Mouse (Mus musculus): ENCODE data around the gene Gata5.

The Gata5 gene

DNA sequence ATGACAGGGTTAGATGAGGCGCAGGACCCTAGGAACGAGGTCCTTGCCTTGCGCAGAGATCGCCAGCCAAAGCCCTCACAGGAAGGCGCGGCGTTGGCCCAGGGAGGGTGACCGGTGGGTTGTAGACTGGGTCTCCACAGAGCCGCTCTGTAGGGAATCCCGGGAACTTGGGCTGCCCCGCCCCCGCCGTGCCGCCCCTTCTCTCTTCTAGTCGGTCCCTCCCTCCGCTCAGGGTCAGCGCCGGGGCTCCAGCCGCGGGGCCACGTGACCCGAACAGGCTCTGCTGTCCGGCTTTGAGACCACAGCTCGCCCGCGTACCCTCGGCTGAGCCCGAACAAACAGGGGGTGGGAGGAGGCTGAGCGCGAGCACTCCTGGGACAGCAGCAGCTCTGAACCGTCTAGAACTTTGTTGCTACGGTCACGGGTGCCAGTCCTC, at the start of gene Gata5:
Gata5 (minus strand) TSS at position 149 of the 436 bp plus-strand sequence.
- no peak for DNase-seq

DNA sequence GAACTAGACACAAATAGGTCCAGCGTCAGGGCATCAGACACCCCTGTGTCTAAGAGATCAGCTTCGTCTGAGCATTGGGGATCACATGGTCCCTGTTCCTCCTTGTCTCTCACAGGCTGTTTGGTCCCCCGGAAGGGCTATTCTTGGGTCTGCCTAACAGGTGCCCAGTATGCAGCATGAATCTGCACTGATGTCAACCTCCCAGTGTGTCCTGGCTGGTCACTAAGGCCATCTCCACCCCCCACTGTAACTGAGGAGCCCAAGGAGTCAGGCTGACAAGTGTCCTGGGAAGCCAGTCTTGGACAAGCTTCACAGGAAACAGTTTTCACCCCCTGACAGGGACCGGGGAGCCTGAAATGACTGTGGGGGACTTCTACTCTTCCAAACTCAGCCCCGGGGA, 42.2 kb upstream of the Gata5 start:
- no peak for DNase-seq

DNA sequence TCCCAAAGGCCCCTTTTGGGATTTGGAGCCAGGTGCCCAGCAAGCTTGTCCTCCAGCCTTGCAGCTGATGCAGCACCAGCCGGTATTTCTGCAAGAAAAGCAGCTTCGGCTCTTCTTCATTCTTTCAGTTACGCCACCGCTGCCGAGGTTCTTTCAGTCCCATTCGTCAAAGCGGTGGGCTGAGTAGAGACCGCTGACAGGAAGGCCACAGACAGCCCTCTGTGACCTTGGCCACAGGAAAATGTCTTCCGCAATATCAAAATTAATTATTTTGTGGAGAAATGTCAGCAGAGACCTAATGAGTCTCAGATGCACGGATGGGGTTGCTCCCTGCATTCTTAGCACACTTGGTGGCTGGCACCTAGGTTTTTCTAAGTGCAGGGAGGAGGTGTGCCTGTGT, 38.8 kb upstream of the Gata5 start:
- DNase-seq: no peak

DNA sequence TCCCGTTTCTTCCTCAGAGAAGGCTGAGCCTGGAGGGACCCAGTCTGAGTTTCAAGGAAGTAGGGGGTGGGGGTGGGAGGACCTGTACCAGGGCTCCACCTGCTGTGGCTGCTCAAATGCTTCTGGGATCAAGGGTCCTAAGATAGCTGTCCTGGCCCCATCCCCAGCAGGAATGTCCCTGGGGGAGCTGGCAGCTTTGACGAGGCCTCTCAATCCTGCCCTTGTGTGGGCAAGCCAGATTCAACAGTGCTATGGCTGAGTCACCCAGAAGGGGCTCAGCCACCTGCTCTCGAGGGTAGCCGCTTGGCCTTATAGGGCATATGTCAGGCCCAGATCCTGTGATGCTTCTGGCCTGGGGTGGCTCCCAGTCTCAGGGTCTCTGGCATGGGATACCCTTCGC, 33.9 kb upstream of the Gata5 start:
- DNase-seq: no peak

DNA sequence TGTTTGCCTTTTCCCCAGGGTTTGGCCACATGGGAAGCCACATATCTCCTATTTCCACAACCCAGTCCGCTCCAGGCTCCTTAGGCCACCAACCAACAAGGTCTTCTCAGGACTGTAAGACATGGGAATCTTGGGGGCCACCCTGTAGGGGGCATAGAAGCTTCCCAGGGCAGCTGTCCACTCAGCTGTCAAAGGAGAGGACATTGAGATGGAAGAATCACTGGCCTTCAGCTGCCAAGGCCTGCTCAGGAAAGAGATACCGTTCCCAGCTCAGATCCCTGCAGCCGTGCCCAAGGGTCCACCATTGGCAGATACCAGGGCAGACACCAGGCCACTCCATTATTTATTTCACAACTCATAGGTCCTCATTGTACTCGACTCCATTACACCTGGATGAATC, 32.9 kb upstream of the Gata5 start:
- no peak for DNase-seq

DNA sequence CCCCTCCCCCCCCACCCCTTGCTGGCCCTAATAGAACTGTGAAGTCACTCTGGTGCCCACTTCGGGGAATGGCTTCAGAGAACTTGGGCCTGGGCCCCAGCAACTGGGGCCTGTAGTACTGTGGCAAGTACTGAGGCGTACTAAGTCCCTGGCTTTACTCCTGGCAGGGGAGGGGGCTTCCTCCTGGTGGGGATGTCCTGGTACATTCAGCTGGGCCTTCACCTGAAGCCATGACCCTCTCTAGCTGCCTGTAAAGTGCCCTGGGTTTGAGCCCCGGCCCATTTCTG, 28.9 kb upstream of the Gata5 start:
- no peak for DNase-seq

DNA sequence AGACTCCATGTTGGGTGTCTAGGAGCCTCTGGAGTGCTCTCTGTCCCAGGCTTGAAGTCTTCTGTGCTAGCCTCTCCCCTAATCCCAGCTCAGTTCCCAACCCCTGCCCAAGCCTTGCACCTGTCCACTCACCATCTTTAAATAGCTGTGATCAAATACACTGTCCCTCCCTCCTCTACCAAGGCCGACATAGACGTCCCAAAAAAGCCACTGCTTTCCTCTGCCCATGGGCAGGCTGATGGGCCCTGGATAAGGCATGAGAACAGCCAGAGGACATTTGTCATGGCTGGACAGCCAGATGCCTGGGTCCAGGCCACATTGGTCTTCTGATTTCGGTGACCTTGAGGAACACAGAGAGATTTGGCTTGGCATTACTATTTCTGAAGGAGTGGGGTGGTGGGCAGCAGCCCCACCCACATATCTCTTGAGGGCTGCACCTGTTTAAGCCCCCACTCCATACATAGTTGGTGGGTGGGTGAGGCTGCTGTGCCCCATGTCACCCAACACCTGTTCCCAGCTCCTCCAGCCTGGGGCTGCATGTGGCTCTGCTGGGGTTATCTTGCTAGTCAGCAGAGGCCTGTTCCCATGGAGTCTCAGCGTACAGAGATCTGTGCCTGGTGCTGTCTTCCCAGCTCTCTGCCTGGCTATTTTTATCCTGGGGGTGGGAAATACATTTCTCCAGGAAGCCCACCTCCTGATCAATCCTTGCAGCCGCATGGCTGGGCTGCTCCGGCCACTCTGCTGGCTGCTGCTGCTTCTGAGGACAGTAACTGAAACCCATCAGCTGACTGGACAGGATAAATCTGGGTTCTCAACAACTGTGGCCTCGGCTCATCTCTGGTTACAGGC, 28.3 kb upstream of the Gata5 start:
- no peak for DNase-seq

DNA sequence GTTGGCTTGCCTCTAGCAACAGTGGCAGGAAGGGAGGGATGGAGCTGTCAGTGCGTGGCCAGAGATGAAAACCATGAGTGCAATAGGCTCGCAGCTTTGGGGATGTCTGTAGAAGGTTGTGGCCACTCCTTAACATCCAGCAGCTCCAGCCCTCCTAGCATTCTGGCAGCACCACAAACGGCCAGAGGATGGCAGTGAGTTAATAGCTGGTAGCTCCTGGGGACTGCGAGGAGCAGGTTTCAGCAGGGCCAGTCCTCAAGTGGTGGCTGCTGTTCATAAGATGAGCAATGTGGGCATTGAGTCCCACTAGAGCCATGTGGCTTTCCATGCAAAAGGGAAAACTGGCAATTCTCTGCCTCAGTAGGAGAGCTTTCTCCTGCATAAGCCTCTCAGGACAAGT, 24.6 kb upstream of the Gata5 start:
- DNase-seq: no peak

DNA sequence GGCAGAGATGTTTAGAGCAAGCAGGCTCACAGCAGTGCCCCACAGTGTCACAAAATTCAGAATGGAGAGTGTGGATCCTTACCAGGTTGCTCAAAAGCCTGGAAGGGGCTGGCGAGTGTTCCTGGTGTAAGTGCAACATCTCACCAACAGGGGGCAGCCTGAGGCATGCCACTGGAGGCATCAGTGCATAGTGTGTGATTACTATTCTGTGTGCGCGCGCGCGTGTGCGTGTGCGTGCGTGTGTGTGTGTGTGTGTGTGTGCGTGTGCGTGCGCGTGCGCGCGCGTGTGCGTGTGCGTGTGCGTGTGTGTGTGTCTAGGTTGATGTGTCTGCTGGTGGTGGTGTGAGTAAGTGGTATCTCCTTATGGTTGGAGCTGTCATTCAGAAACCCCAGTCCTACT, 18.8 kb upstream of the Gata5 start:
- peak; percentile 51 for DNase-seq

DNA sequence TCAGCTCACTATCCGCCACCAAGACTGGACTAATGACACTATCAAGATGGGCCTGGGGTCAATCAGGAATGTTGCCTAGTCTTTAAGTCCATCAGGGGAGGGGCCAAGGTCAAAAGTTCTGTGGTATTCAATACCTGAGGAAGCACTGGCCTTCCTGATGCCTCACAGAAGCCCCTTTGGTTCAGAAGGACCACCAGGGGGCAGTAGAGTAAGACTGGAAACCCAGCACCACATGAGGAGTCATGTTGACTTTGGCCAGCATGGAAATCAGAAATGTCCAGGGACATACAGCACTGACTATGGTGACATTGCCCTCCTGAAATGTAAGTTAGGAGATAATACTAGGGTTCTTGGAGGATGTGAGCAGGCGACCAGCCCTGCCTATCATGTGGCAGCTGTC, 16.2 kb upstream of the Gata5 start:
- DNase-seq: no peak

DNA sequence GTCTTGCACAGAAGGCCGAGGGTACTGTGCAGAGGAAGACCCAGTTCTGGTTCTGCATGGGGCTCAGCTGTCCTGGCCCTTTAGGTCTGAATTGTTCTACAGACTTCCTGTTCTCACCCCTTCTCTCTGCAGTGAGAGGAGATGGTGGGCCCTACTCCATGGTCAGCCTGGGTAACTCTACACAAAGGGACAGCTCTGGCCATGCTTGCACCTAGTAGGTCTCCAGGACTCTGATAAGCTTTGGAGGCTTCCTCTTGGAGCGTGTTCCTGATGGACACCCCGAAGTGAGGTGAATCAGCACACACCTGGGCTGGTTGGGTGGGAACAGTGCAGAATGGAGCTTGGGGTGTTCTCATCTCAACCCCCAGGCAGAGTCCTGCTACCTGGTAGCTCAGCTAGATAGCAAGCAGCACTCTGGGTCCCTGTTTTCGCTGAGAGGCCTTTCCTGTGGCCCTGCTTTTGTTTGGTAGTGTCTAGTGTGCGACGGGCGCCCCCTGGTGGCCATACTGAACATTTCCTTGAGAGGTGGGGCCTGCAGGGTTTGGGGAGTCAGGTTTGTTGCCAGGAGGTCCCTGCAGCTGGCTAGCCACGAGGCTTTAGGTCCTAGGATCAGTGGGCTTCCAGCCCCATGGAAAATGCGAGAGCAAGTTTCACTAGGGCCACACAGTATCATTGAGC, 12.5 kb upstream of the Gata5 start:
- DNase-seq: peak; percentile 51

DNA sequence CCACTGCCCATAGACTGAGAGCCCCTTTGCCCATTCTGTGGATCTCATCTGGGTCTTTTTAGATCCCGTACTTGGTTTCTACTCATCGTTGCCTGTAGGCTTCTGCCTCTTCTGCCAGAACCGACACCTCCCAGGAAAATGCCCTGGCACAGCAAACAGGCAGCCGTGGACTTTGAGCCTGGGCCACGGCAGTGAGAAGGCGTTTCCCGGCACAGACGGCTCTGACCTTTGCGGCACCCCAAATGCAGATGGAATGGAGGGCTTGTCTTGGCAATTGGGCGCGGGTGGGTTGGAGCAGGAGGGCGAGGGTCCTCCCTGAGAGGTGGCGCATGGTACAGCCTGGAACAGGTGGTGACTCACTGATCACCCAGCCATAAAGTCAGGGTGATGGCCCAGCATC, 8.6 kb upstream of the Gata5 start:
- no peak for DNase-seq

DNA sequence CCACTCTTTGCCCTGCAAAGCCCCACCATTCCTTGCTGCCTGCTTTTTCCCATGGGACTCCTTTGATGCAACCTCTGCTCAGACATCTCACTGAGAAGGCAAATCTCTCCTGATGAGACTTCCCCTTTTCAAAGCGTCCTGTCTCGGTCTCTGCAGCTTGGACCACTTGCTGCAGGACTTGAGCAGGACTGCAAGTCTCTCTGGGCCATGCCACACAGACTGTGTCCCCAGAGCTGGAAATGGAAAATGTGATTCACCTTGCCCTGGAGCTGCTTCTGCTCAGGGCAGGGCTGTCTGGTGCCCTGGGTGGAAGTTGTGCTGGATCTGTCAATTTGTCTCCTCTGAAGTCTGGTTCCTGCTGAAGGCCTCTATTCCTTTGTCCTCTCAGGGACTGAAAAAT, 7.7 kb upstream of the Gata5 start:
- no peak for DNase-seq

DNA sequence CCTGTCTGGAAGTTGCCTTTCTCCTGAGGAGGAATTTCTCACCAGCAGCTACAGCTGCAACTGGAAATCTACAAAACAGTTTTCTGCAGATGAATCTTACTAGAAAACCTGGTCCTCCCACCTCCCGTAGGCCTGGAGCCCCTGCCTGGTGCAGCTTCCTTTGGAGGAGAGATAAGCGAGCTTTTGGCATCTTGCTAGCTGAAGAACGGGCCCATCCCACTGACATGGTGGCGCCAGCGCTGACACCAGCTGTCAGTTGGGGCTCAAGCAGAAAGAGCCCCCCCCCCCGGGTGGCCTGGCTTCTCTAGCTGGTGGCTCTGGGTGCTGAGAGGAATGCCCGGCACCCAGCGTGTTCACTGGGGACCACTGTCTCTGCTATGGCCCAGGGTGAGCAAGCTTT, 6.7 kb upstream of the Gata5 start:
- DNase-seq: no peak

DNA sequence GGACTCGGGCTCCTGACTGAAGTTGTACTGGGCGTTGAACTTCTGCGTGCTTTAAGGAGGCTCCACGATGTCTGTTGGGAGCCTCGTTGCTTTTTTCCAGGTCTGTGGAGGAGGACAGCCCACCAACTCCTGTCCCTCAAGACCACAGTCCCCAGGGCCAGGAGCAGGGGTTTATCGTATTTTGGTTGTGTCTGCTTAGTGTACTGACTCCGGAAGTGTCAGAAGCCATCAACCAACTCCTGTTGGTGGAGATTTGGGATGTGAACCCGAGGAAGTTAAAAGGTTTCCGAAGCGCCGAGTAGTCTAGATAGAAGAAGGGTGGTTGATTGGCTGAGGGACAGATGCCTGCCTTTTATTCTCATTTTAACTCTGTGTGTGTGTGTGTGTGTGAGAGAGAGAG, 5.4 kb upstream of the Gata5 start:
- no peak for DNase-seq

DNA sequence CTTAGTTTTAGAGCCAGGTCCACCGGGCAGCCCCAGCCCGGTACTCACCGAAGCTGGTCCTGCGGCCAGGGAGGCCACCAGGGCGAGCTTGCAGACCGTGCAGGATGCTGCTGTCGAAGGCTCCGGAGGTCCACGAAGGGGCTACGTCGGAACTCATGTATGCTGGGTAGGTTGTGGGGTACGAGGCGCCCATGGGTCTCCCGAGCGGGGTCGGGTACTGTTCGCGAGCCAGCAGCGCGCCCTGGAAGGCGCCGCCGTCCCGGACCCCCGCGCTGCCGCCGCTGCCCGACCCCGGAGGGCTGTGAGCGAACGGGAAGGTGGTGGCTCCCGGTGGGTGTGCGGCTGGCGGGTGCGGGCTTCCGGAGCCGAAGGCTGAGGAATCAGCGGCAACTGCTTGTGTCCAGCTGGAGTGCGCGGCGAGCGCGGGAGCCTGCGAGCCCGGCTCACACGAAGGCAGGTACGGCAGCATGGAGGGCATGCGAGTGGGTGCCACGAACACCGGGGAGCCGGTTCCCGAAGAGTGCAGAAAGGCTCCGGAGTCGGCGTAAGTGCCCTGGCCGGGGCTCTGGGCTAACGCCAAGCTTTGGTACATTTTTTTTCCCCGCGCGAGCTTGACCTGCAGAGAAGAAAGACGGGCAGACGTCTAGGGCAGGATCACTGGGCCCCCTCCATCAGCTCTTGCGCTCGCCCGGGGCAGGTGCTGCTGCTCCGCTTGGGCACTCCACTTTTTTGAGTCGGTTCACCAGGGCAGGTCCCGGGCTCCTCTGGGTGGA, 535 bp downstream of the Gata5 start:
- DNase-seq: no peak

DNA sequence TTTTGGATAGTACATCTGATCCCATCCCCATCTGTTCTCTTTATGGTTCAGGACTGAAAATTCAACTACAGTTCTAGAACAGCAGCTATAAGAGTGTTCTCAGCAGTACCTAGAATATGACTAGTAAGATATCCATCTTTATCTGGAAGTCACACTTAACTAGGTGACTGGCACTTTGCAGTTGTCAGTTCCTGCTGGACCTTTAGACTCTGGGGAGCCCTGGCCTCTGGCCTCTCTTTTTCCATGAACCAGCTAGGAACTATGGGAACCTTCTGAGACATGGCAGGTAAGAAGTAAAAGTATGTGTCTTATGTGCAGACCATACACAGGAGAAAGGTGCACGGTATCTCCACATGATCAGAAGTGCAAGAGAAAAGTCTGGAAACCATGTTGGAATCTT, 5.0 kb downstream of the Gata5 start:
- no peak for DNase-seq

DNA sequence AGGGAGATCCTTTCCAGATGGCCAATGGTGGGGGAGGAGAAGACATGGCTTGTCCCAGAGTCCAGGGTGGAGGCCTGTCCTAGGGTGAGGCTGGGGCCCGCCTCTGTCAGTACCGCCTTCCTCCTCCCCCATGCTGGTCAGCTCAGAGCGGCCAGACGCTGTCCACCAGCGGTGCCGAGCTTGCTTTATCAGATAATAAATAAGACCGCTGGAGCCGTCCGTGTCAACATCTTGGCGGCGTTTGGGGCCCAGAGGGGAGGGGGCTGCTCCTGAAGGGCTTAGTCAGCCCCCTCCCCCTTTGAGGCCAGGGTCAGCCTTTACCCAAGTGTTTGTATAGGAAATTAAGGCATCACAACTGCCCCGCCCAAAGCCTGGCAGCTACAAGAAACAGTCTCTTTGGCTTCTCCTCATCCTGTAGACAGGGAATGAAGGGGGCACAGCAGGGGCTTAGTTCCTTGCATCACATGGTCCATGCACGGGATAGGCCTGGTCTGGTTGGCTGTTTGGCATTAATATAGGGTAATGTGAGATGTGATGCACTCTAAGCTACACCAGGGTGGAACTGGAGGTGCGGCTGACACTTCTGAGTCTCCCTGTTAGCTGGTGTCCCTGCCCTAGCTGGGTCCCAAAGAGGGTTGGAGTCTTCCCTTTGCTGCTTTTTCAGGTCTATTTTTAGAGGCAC, 11.7 kb downstream of the Gata5 start:
- no peak for DNase-seq

DNA sequence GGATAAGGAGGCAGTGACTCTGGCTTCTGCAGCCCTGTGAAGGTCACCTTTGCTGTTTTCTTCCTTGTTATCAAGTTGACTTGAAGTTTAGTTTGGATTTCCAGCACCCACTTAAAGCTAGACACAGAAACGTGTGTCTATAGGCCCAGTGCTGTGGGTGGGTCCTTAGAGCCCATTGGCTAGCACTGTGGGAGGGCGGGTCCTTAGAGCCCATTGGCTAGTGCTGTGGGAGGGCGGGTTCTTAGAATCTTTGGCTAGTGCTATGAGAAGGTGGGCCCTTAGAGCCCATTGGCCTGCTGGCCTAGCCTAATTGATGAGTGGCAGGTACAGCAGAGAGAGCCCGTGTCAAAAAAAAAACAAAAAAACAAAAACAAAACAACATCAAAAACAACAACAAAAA, 14.3 kb downstream of the Gata5 start:
- no peak for DNase-seq

DNA sequence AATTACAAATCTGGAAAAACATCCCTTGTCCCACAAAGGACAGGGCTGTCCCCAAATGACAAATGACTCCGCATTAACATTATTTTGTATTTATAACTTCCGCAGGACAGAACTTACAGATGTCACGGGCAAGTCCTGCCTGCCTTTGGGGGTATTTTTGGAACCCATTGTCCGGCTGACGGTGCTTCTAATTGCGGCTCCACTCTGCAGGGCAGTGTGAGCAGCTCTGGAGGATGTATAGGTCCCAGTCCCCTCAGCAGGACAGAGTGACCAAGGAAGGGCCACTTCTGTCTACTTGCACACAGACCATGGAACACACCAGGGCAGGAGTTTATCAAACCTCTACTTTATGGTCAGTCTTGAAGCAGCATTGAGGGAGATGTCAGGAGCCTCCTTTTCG, 16.9 kb downstream of the Gata5 start:
- DNase-seq: no peak

DNA sequence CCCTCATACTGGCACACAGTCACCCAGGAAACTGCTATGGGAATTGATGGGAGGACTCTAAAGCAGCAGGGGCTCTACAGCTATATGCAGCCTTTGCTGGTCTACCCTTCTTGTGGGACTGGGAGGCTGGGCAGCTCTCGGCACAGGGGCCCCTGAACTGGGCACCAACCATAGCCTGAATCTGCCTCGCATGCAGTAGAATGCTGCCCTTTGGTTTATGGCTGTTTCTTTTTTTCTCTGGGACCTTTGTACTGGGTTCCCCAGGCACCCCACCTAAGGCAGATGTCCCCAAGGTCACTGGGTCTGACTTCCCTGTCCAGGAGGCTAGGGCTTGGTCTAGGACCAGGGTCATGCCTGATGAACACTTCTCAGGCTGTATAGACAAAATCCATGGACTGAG, 20.2 kb downstream of the Gata5 start:
- no peak for DNase-seq

DNA sequence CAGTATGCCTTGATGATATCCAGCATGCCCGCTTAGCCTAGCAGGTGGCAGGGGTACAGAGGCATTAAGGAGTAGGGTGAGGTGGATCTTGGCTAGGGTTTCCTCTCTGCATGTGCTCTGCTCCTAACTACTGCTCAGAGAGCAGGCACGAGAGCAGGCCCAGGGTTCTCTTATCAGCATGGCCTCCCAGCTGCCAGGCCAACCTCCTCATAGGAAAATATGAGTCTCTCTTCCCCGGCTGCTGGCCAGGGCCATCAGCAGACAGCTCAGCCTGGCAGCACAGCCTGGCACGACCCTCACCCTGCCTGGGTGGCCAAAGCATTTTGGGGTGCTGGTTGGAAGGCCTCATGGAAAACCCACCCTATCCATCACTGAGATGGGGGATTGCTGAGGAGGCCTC, 23.4 kb downstream of the Gata5 start:
- DNase-seq: no peak

DNA sequence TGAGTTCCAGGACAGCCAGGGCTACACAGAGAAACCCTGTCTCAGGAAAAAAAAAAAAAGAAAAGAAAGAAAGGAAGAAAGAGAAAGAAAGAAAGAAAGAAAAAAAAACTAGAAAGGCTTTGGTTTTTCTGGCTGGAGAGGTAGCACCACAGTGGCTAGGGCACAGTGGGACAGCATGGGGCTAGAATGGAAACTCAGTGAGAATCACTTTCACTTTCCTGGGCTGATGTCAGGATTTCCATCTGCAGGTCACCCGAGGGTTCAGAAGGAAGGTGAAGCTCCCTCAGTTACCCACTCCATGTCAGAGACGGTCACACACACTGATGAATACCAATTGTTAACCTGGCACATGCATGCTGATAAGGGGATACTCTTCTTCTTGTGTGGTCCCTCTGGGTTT, 26.8 kb downstream of the Gata5 start:
- no peak for DNase-seq
